Mouse (Mus musculus) cortical plate, adult 2 months (tissue): Measurements from ENCODE around the gene Plxnc1.

Experiments
- CTCF ChIP-seq: fragments of 200-500 bp; IDR thresholded peaks from 2 replicates; pipeline ENCODE4 v1.5.1; 2011; ENCODE audit warnings: mild to moderate bottlenecking, control low read depth, low read length; ENCODE audit not compliant: insufficient read depth; ENCODE audit errors: extremely low read depth
- POLR2A ChIP-seq: fragments of 200-500 bp; IDR thresholded peaks from 2 replicates; pipeline ENCODE4 v1.6.1; 2011; ENCODE audit warnings: mild to moderate bottlenecking, low read length, control low read depth; ENCODE audit not compliant: insufficient read depth; ENCODE audit errors: extremely low read depth

GRCm38 (mm10) chr10:94978265-94978822 lies 33.7 kb upstream of the Plxnc1 start:
- TF ChIP-seq POLR2A (no peak), CTCF (no peak)
